Mouse (Mus musculus) liver, adult 2 months (tissue): ENCODE data around the gene Dlg2. TPM values are rescaled to one million over a fixed set of nuclear protein-coding genes. Genes with fewer than 3 reads are reported as not detected.

Experiments
- DNase-seq: peaks from one replicate; pipeline ENCODE4 v3.0.0-alpha.2; 2011; ENCODE audit warnings: low read depth, low spot score; ENCODE audit errors: extremely low read depth
- H3K27ac ChIP-seq: fragments of 200-500 bp; replicated peaks from 2 replicates; pipeline ENCODE4 v1.5.1; 2012; ENCODE audit warnings: low read depth, mild to moderate bottlenecking, control low read depth, inconsistent platforms, low read length; ENCODE audit not compliant: insufficient read depth
- H3K27me3 ChIP-seq: fragments of 200-500 bp; 2 replicates; pipeline ENCODE4 v1.6.1; 2012; ENCODE audit warnings: mild to moderate bottlenecking, moderate library complexity, low read length, inconsistent platforms; ENCODE audit not compliant: control insufficient read depth, insufficient read depth
- H3K36me3 ChIP-seq: fragments of 200-500 bp; 2 replicates; pipeline ENCODE4 v1.6.1; 2012; ENCODE audit warnings: low read length, inconsistent platforms; ENCODE audit not compliant: control insufficient read depth, insufficient read depth
- H3K4me1 ChIP-seq: fragments of 200-500 bp; 2 replicates; pipeline ENCODE4 v1.6.1; 2011; ENCODE audit warnings: low read length; ENCODE audit not compliant: control insufficient read depth, insufficient read depth
- H3K4me3 ChIP-seq: fragments of 200-500 bp; 2 replicates; pipeline ENCODE4 v1.5.1; 2011; ENCODE audit warnings: low read depth, mild to moderate bottlenecking, control low read depth, low read length, moderate library complexity; ENCODE audit not compliant: insufficient read depth
- H3K79me2 ChIP-seq: fragments of 200-500 bp; 2 replicates; pipeline ENCODE4 v1.6.1; 2012; ENCODE audit warnings: inconsistent platforms, mild to moderate bottlenecking, low read length, moderate library complexity; ENCODE audit not compliant: control insufficient read depth, insufficient read depth
- H3K9ac ChIP-seq: fragments of 200-500 bp; 2 replicates; pipeline ENCODE4 v1.6.1; 2012; ENCODE audit warnings: low read depth, mild to moderate bottlenecking, control low read depth, inconsistent platforms, low read length
- CTCF ChIP-seq: fragments of 200-500 bp; IDR thresholded peaks from 2 replicates; pipeline ENCODE4 v1.5.1; 2011; ENCODE audit warnings: low read depth, low read length, control low read depth
- POLR2A ChIP-seq: fragments of 200-500 bp; IDR thresholded peaks from 2 replicates; pipeline ENCODE4 v1.6.1; 2011; ENCODE audit warnings: low read length, control low read depth; ENCODE audit not compliant: insufficient read depth; ENCODE audit errors: extremely low read depth
- WGBS: fragments of 180-500 bp; shearing (Covaris S2); methylation state at CpG from one replicate; pipeline ENCODE4 v1.1.7; 2018; 5-methylcytosine and 5-hydroxymethylcytosine counted together
- polyA plus RNA-seq: library from polyadenylated mRNA; depleted of rRNA; stranded (reverse); fragments of >200 nt; gene quantifications from 2 replicates; pipeline ENCODE4 v1.2.3, GENCODE M21; 2012
- total RNA-seq: library from RNA; depleted of rRNA; stranded (reverse); fragments of >200 nt; gene quantifications from 2 replicates; pipeline ENCODE4 v1.2.3, GENCODE M21; 2014

Gene Dlg2
- total and polyA plus RNA-seq, 2 experiments, result 0.65 TPM; not detected in 1

GRCm38 (mm10) chr7:92400551-92400950 lies 1924.1 kb downstream of the Dlg2 start:
- TF ChIP-seq CTCF (no peak), POLR2A (no peak)
- Histone ChIP-seq H3K4me3 (no peak overlapping the region), H3K27ac (no peak overlapping the region), H3K27me3 (no peaks in the 10 kb centered on the region), H3K4me1 (no peaks in the 10 kb centered on the region), H3K36me3 (no peaks in the 10 kb centered on the region), H3K9ac (no peak overlapping the region), H3K79me2 (no peaks in the 10 kb centered on the region)
- no peak for DNase-seq
- WGBS, result 22% methylated on average over 1 of the region's 1 CpGs

GRCm38 (mm10) chr7:92401001-92401688 lies 1924.7 kb downstream of the Dlg2 start:
- H3K4me1 ChIP-seq, result no peaks in the 10 kb centered on the region
- TF ChIP-seq POLR2A, result no peak
- no peak for TF ChIP-seq CTCF
- 64% methylated on average over 4 of the region's 4 CpGs for WGBS
- DNase-seq, result no peak
- no peaks in the 10 kb centered on the region for H3K27me3 ChIP-seq
- H3K9ac ChIP-seq, result no peak overlapping the region
- no peaks in the 10 kb centered on the region for H3K79me2 ChIP-seq
- H3K36me3 ChIP-seq, result no peaks in the 10 kb centered on the region
- H3K4me3 ChIP-seq, result no peak overlapping the region
- H3K27ac ChIP-seq, result no peak overlapping the region

DNA sequence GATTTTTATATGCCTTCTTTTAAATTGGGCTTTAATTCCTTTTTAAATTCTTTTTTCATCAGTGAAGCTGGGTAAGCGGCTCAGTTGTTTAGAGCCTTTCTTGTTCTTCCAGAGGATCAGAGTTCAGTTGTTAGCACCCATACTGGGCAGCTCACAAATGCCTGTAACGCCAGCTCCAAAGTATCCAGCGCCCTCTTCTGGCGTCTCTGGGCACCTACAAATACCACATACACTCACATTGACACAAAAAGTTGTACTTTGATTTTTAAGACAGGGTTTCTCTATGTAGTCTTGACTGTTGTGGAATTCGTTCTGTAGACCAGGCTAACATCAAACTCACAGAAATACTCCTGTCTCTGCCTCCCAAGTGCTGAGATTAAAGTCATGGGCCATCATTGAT lies 1932.0 kb downstream of the Dlg2 start:
- TF ChIP-seq CTCF (0 out of 2 replicates have a peak, but pooled peaks have one; percentile 14), POLR2A (no peak)

GRCm38 (mm10) chr7:92420474-92420873 lies 1944.0 kb downstream of the Dlg2 start:
- TF ChIP-seq POLR2A, result no peak
- no peak for TF ChIP-seq CTCF
- H3K4me3 ChIP-seq, result no peak overlapping the region
- H3K4me1 ChIP-seq, result no peaks in the 10 kb centered on the region
- no peaks in the 10 kb centered on the region for H3K36me3 ChIP-seq
- DNase-seq, result no peak
- H3K9ac ChIP-seq, result no peak overlapping the region
- 81% methylated on average over 10 of the region's 10 CpGs for WGBS
- no peaks in the 10 kb centered on the region for H3K27me3 ChIP-seq
- H3K27ac ChIP-seq, result no peak overlapping the region
- H3K79me2 ChIP-seq, result no peaks in the 10 kb centered on the region

More for the DNA sequence above, 1932.0 kb downstream of the Dlg2 start:
- no peaks in the 10 kb centered on the region for H3K36me3 ChIP-seq
- no peak overlapping the region for H3K27ac ChIP-seq
- no peak overlapping the region for H3K4me3 ChIP-seq
- no peaks in the 10 kb centered on the region for H3K4me1 ChIP-seq
- no peaks in the 10 kb centered on the region for H3K79me2 ChIP-seq
- no peak overlapping the region for H3K9ac ChIP-seq
- WGBS, result 63% methylated on average over 5 of the region's 5 CpGs
- H3K27me3 ChIP-seq, result no peaks in the 10 kb centered on the region
- no peak for DNase-seq

- no peaks in the 10 kb centered on the region for H3K4me1 ChIP-seq
- no peaks in the 10 kb centered on the region for H3K79me2 ChIP-seq
- no peaks in the 10 kb centered on the region for H3K36me3 ChIP-seq
- no peaks in the 10 kb centered on the region for H3K27me3 ChIP-seq
- DNase-seq, result no peak
- TF ChIP-seq CTCF, result no peak
- no peak for TF ChIP-seq POLR2A
- WGBS, result 82% methylated on average over 3 of the region's 3 CpGs
- H3K9ac ChIP-seq, result no peak overlapping the region
- no peak overlapping the region for H3K4me3 ChIP-seq
- H3K27ac ChIP-seq, result no peak overlapping the region
Measured at GRCm38 (mm10) chr7:92423017-92423416, 1946.5 kb downstream of the Dlg2 start.

DNA sequence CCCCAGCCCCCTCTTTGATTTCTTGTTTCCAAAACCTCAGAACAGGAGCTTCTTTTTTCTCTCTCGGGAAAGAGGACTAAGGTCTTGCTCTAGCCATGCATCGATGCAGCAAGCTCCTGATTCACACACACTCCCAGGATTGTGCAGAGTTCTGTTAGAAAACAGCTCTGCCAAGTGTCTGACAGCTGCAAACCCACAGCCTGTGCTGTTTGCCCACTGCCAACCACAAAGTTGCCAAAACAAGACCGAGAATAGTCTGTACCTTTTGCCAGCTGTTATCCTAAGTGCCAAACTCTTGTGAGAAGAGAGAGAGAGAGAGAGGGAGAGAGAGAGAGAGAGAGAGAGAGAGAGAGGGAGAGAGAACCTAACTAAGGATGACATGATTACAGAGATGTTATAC lies 1948.2 kb downstream of the Dlg2 start:
- Histone ChIP-seq H3K27me3 (no peaks in the 10 kb centered on the region), H3K4me1 (no peaks in the 10 kb centered on the region), H3K36me3 (no peaks in the 10 kb centered on the region), H3K79me2 (no peaks in the 10 kb centered on the region), H3K27ac (no peak overlapping the region), H3K4me3 (no peak overlapping the region), H3K9ac (no peak overlapping the region)
- TF ChIP-seq CTCF (no peak), POLR2A (no peak)
- DNase-seq, result no peak
- 77% methylated on average over 3 of the region's 3 CpGs for WGBS
